Mouse (Mus musculus) MEL (cell line): Measurements from ENCODE around the gene Map1s. TPM values are rescaled to one million over a fixed set of nuclear protein-coding genes. Genes with fewer than 3 reads are reported as not detected.
A peak's percentile ranks its signal among the peaks of the same experiment; 100 is the strongest.

Source experiments
- DNase-seq: peaks from one replicate; pipeline ENCODE4 v3.0.0; 2011; ENCODE audit warnings: low read depth, low spot score
- H3K27ac ChIP-seq: 2 replicates; pipeline ENCODE4 v1.5.1; 2012; ENCODE audit warnings: low read depth, mild to moderate bottlenecking, control low read depth, low read length, moderate library complexity; ENCODE audit not compliant: control insufficient read depth
- H3K27me3 ChIP-seq, 2 experiments: fragments of 150-350 bp in 1 of 2; sonication (generic) in 1 of 2; 2 replicates each; pipeline ENCODE4 v1.6.1; 2012; ENCODE audit warnings: low read length in 2 of 2, mild to moderate bottlenecking in 2 of 2, improper control_type of control experiment in 1 of 2, moderate library complexity in 1 of 2; ENCODE audit not compliant: insufficient read depth in 2 of 2, control insufficient read depth in 1 of 2
- H3K36me3 ChIP-seq, 2 experiments: 2 replicates each; pipeline ENCODE4 v1.6.1; 2012 to 2014; ENCODE audit warnings: low read length in 2 of 2, improper control_type of control experiment in 1 of 2, inconsistent platforms in 1 of 2, mild to moderate bottlenecking in 1 of 2; ENCODE audit not compliant: insufficient read depth in 2 of 2, control insufficient read depth in 1 of 2
- H3K4me1 ChIP-seq, 2 experiments: fragments of 150-350 bp in 1 of 2; sonication (generic) in 1 of 2; 2 replicates each; pipeline ENCODE4 v1.6.1; 2012; ENCODE audit warnings: low read length in 2 of 2, improper control_type of control experiment in 1 of 2, mild to moderate bottlenecking in 1 of 2; ENCODE audit not compliant: insufficient read depth in 2 of 2, control insufficient read depth in 1 of 2
- H3K4me3 ChIP-seq, 2 experiments: fragments of 150-350 bp in 1 of 2; sonication (generic) in 1 of 2; 2 replicates each; pipeline ENCODE4 v1.5.1; 2012; ENCODE audit warnings: low read depth in 2 of 2, low read length in 2 of 2, mild to moderate bottlenecking in 2 of 2, moderate library complexity in 2 of 2, control low read depth in 1 of 2, improper control_type of control experiment in 1 of 2; ENCODE audit not compliant: control insufficient read depth in 1 of 2, insufficient read depth in 1 of 2
- H3K79me2 ChIP-seq: 2 replicates; pipeline ENCODE4 v1.6.1; 2012; ENCODE audit warnings: mild to moderate bottlenecking, low read length, moderate library complexity; ENCODE audit not compliant: control insufficient read depth, poor library complexity, insufficient read depth
- H3K9ac ChIP-seq: 2 replicates; pipeline ENCODE4 v1.6.1; 2012; ENCODE audit warnings: low read depth, mild to moderate bottlenecking, control low read depth, low read length, moderate library complexity; ENCODE audit not compliant: control insufficient read depth, poor library complexity, severe bottlenecking
- H3K9me3 ChIP-seq: fragments of 150-350 bp; sonication (generic); replicated peaks from 2 replicates; pipeline ENCODE4 v1.6.1; 2012; ENCODE audit warnings: mild to moderate bottlenecking, low read length, improper control_type of control experiment, moderate library complexity; ENCODE audit not compliant: insufficient read depth
- BHLHE40 ChIP-seq: IDR thresholded peaks from 2 replicates; pipeline ENCODE4 v1.6.1; 2012; ENCODE audit warnings: low read depth, mild to moderate bottlenecking, inconsistent platforms, low read length, improper control_type of control experiment, borderline replicate concordance
- CHD1 ChIP-seq: IDR thresholded peaks from 2 replicates; pipeline ENCODE4 v1.6.1; 2012; ENCODE audit warnings: low read depth, mild to moderate bottlenecking, inconsistent platforms, low read length, improper control_type of control experiment
- CTCF ChIP-seq, 3 experiments: IDR thresholded peaks in 2 of 3; conservative IDR thresholded peaks in 1 of 3; 2 replicates each; pipeline ENCODE4 v1.5.1; 2011 to 2012; ENCODE audit warnings: low read length in 3 of 3, low read depth in 2 of 3, mild to moderate bottlenecking in 2 of 3, improper control_type of control experiment in 1 of 3, inconsistent platforms in 1 of 3, mixed read lengths in 1 of 3, moderate library complexity in 1 of 3; ENCODE audit not compliant: control insufficient read depth in 1 of 3, insufficient read depth in 1 of 3, poor library complexity in 1 of 3, severe bottlenecking in 1 of 3
- ELF1 ChIP-seq: IDR thresholded peaks from 2 replicates; pipeline ENCODE4 v1.6.1; 2014; ENCODE audit warnings: low read depth, mild to moderate bottlenecking, inconsistent platforms, low read length, improper control_type of control experiment, moderate library complexity
- EP300 ChIP-seq, 2 experiments: IDR thresholded peaks; 2 replicates each; pipeline ENCODE4 v1.6.1; 2011; ENCODE audit warnings: improper control_type of control experiment in 2 of 2, low read length in 2 of 2, low read depth in 1 of 2, mild to moderate bottlenecking in 1 of 2
- ETS1 ChIP-seq: IDR thresholded peaks from 2 replicates; pipeline ENCODE4 v1.6.1; 2012; ENCODE audit warnings: low read depth, mild to moderate bottlenecking, inconsistent platforms, low read length, improper control_type of control experiment, moderate library complexity
- GATA1 ChIP-seq: IDR thresholded peaks from 2 replicates; pipeline ENCODE4 v1.6.1; 2011; ENCODE audit warnings: low read depth, low read length, improper control_type of control experiment
- HCFC1 ChIP-seq: IDR thresholded peaks from 2 replicates; pipeline ENCODE4 v1.6.1; 2012; ENCODE audit warnings: low read depth, mild to moderate bottlenecking, inconsistent platforms, low read length, improper control_type of control experiment, moderate library complexity
- JUND ChIP-seq: IDR thresholded peaks from 2 replicates; pipeline ENCODE4 v1.6.1; 2011; ENCODE audit warnings: low read depth, mild to moderate bottlenecking, improper control_type of control experiment, low read length
- KAT2A ChIP-seq: conservative IDR thresholded peaks from 2 replicates; pipeline ENCODE4 v1.6.1; 2012; ENCODE audit warnings: low read depth, low read length, improper control_type of control experiment, inconsistent platforms
- MAFK ChIP-seq: IDR thresholded peaks from 2 replicates; pipeline ENCODE4 v1.6.1; 2011; ENCODE audit warnings: low read depth, mild to moderate bottlenecking, low read length, improper control_type of control experiment, borderline replicate concordance
- MAZ ChIP-seq: IDR thresholded peaks from 2 replicates; pipeline ENCODE4 v1.6.1; 2012; ENCODE audit warnings: low read depth, mild to moderate bottlenecking, inconsistent platforms, low read length, improper control_type of control experiment
- MXI1 ChIP-seq: IDR thresholded peaks from 2 replicates; pipeline ENCODE4 v1.6.1; 2011; ENCODE audit warnings: mild to moderate bottlenecking, low read depth, low read length, improper control_type of control experiment
- MYB ChIP-seq: IDR thresholded peaks from 2 replicates; pipeline ENCODE4 v1.6.1; 2011; ENCODE audit warnings: mild to moderate bottlenecking, low read depth, low read length, improper control_type of control experiment
- MYC ChIP-seq: IDR thresholded peaks from 2 replicates; pipeline ENCODE4 v1.6.1; 2011; ENCODE audit warnings: low read depth, mild to moderate bottlenecking, low read length, improper control_type of control experiment, moderate library complexity
- NELFE ChIP-seq: IDR thresholded peaks from 2 replicates; pipeline ENCODE4 v1.6.1; 2011; ENCODE audit warnings: low read depth, low read length, improper control_type of control experiment
- NRF1 ChIP-seq: IDR thresholded peaks from 2 replicates; pipeline ENCODE4 v1.6.1; 2014; ENCODE audit warnings: low read depth, mild to moderate bottlenecking, inconsistent platforms, low read length, improper control_type of control experiment, moderate library complexity; ENCODE audit not compliant: poor library complexity, insufficient read depth, severe bottlenecking
- POLR2AphosphoS5 ChIP-seq: IDR thresholded peaks from 2 replicates; pipeline ENCODE4 v1.6.1; 2012; ENCODE audit warnings: low read depth, borderline replicate concordance, mild to moderate bottlenecking, inconsistent platforms, low read length, moderate library complexity, mixed read lengths
- RAD21 ChIP-seq: IDR thresholded peaks from 2 replicates; pipeline ENCODE4 v1.6.1; 2011; ENCODE audit warnings: mild to moderate bottlenecking, low read depth, low read length, improper control_type of control experiment
- RCOR1 ChIP-seq: IDR thresholded peaks from 2 replicates; pipeline ENCODE4 v1.6.1; 2012; ENCODE audit warnings: low read depth, mild to moderate bottlenecking, inconsistent platforms, low read length, improper control_type of control experiment
- SIN3A ChIP-seq: IDR thresholded peaks from 2 replicates; pipeline ENCODE4 v1.6.1; 2012; ENCODE audit warnings: low read length, improper control_type of control experiment, inconsistent platforms
- SMC3 ChIP-seq: IDR thresholded peaks from 2 replicates; pipeline ENCODE4 v1.6.1; 2011; ENCODE audit warnings: low read depth, low read length, improper control_type of control experiment
- TAL1 ChIP-seq: IDR thresholded peaks from 2 replicates; pipeline ENCODE4 v1.6.1; 2012; ENCODE audit warnings: mild to moderate bottlenecking, inconsistent platforms, low read length, moderate library complexity, mixed read lengths
- TCF12 ChIP-seq: IDR thresholded peaks from 2 replicates; pipeline ENCODE4 v1.6.1; 2014; ENCODE audit warnings: low read depth, mild to moderate bottlenecking, inconsistent platforms, low read length, improper control_type of control experiment, moderate library complexity
- UBTF ChIP-seq: IDR thresholded peaks from 2 replicates; pipeline ENCODE4 v1.6.1; 2012; ENCODE audit warnings: low read depth, mild to moderate bottlenecking, inconsistent platforms, low read length, improper control_type of control experiment, moderate library complexity, borderline replicate concordance; ENCODE audit not compliant: insufficient read depth
- USF2 ChIP-seq, 2 experiments: IDR thresholded peaks; 2 replicates each; pipeline ENCODE4 v1.6.1; 2011 to 2012; ENCODE audit warnings: improper control_type of control experiment in 2 of 2, low read length in 2 of 2, borderline replicate concordance in 1 of 2, inconsistent platforms in 1 of 2, low read depth in 1 of 2, mild to moderate bottlenecking in 1 of 2; ENCODE audit not compliant: insufficient read depth in 1 of 2
- ZC3H11A ChIP-seq: IDR thresholded peaks from 2 replicates; pipeline ENCODE4 v1.6.1; 2012; ENCODE audit warnings: low read depth, mild to moderate bottlenecking, inconsistent platforms, low read length, improper control_type of control experiment
- ZKSCAN1 ChIP-seq: IDR thresholded peaks from 2 replicates; pipeline ENCODE4 v1.6.1; 2012; ENCODE audit warnings: low read depth, mild to moderate bottlenecking, inconsistent platforms, low read length, improper control_type of control experiment, moderate library complexity
- ZNF384 ChIP-seq: IDR thresholded peaks from 2 replicates; pipeline ENCODE4 v1.6.1; 2012; ENCODE audit warnings: low read depth, mild to moderate bottlenecking, inconsistent platforms, low read length, improper control_type of control experiment
- polyA plus RNA-seq, 2 experiments: library from polyadenylated mRNA; stranded (reverse) in 1 of 2; unstranded in 1 of 2; fragments of >175 nt in 1 of 2; fragments of >200 nt in 1 of 2; gene quantifications; 2 replicates each; pipeline versions ENCODE4 v1.2.1 to v1.2.4; 2012; ENCODE audit warnings: low replicate concordance in 2 of 2, low read depth in 1 of 2; ENCODE audit not compliant: insufficient read length in 2 of 2, insufficient read depth in 1 of 2, missing spikeins in 1 of 2
- total RNA-seq: library from RNA; depleted of rRNA; stranded (reverse); fragments of 300-350 nt; gene quantifications from 2 replicates; pipeline ENCODE4 v1.2.3, GENCODE M21; 2012

Map1s gene
- total and polyA plus RNA-seq, 3 experiments = 51.0 to 53.3 TPM; not detected in 1

GRCm38 (mm10) chr8:70928096-70928495, 22.4 kb downstream of the Map1s start:
- peaks cover 0 to 2% of the 10 kb centered on the region in 2 experiments; a peak in 1 of 4 replicates for H3K36me3 ChIP-seq
- no peaks in the 10 kb centered on the region for H3K9me3 ChIP-seq
- no peaks in the 10 kb centered on the region for H3K27me3 ChIP-seq
- no peaks in the 10 kb centered on the region for H3K79me2 ChIP-seq
- TF ChIP-seq GATA1 = no peak
- TF ChIP-seq HCFC1 = no peak
- no peak for TF ChIP-seq TAL1
- no peak for TF ChIP-seq MXI1
- no peak for TF ChIP-seq EP300 (IDR thresholded peaks at IDR 0.05; ENCODE audit: low read depth in 1 of 2, low read length in 2 of 2)
- TF ChIP-seq MYC = no peak
- TF ChIP-seq ZC3H11A = no peak
- no peak for TF ChIP-seq SIN3A
- no peak for TF ChIP-seq KAT2A
- no peak for TF ChIP-seq NRF1
- TF ChIP-seq POLR2AphosphoS5 = no peak
- TF ChIP-seq TCF12 = no peak
- no peak for TF ChIP-seq JUND
- no peak for TF ChIP-seq CHD1
- no peak for TF ChIP-seq BHLHE40
- TF ChIP-seq SMC3 = no peak
- no peak for TF ChIP-seq NELFE
- no peak for TF ChIP-seq MYB
- no peak for TF ChIP-seq MAZ
- no peak for TF ChIP-seq MAFK
- DNase-seq = no peak
- no peak overlapping the region for H3K9ac ChIP-seq
- H3K4me3 ChIP-seq = no peak overlapping the region
- H3K4me1 ChIP-seq = peaks cover 6 to 7% of the 10 kb centered on the region in 2 experiments
- H3K27ac ChIP-seq = no peak overlapping the region

DNA sequence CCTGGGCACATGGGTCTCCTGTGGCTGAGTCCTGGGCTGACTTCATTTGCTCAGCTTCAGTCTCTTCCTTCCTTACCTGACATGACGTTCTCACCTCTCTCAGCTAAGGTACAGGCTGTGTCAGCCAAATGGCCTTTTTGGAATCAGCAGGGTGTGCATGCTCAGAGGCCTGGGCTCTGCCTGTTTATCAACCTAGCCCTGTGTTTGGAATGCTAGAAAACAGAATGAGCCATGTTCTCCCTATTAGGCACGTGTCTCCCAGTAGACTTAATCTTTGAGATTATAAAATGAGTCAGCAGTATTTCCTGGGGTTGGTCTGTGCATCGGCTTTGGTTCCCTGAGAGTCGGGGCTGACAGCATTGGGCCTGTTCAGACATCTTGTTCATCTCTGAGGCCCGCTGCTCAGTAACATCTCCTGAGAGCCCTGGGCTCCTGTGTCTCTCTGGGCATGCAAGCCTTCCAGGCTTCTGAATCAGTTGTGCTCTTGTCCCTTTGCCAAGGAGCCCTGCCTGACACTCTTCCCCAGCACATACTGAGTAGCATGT, 23.1 kb downstream of the Map1s start:
- peak; percentile 42 for DNase-seq
- no peaks in the 10 kb centered on the region for H3K79me2 ChIP-seq
- H3K27me3 ChIP-seq = no peaks in the 10 kb centered on the region
- H3K4me3 ChIP-seq = no peak overlapping the region
- H3K9ac ChIP-seq = no peak overlapping the region
- peaks cover 6 to 7% of the 10 kb centered on the region in 2 experiments for H3K4me1 ChIP-seq
- H3K36me3 ChIP-seq = peaks cover 0 to 2% of the 10 kb centered on the region in 2 experiments; a peak in 1 of 4 replicates
- H3K27ac ChIP-seq = no peak overlapping the region
- no peaks in the 10 kb centered on the region for H3K9me3 ChIP-seq
- no peak for TF ChIP-seq POLR2AphosphoS5
- no peak for TF ChIP-seq JUND
- TF ChIP-seq RAD21 = no peak
- no peak for TF ChIP-seq MYC
- no peak for TF ChIP-seq CTCF (IDR thresholded peaks at IDR 0.05 in 2 of 3, conservative IDR thresholded peaks at IDR 0.05 in 1 of 3; ENCODE audit: control insufficient read depth in 1 of 3, insufficient read depth in 1 of 3, low read depth in 2 of 3, low read length in 3 of 3, poor library complexity in 1 of 3, severe bottlenecking in 1 of 3)
- TF ChIP-seq MYB = no peak
- no peak for TF ChIP-seq MAZ
- TF ChIP-seq NELFE = no peak
- TF ChIP-seq ETS1 = 0 out of 2 replicates have a peak, but pooled peaks have one; percentile 15
- no peak for TF ChIP-seq ELF1
- TF ChIP-seq USF2 (IDR thresholded peaks at IDR 0.05; ENCODE audit: borderline replicate concordance in 1 of 2, insufficient read depth in 1 of 2, low read depth in 1 of 2, low read length in 2 of 2) = no peak
- no peak for TF ChIP-seq ZNF384
- TF ChIP-seq ZKSCAN1 = no peak
- no peak for TF ChIP-seq TCF12
- TF ChIP-seq GATA1 = no peak
- no peak for TF ChIP-seq UBTF
- no peak for TF ChIP-seq SIN3A
- peak; percentile 51; the same call in 1 of the 2 replicates for TF ChIP-seq MAFK
- no peak for TF ChIP-seq CHD1
- TF ChIP-seq EP300 (IDR thresholded peaks at IDR 0.05; ENCODE audit: low read depth in 1 of 2, low read length in 2 of 2) = no peak
- no peak for TF ChIP-seq HCFC1
- TF ChIP-seq RCOR1 = no peak
- no peak for TF ChIP-seq KAT2A
